Mouse (Mus musculus) stomach, embryonic 15.5 days (tissue): Measurements from ENCODE around the gene Psmd3. TPM values are rescaled to one million over a fixed set of nuclear protein-coding genes. Genes with fewer than 3 reads are reported as not detected.
"Not testable (repeated sequence)": the region's sequence is repeated elsewhere in the genome, so short reads cannot be mapped to it uniquely, and the experiment has no call there.

ENCODE experiments used
- ATAC-seq: fragments of 200-750 bp; cut with Nextera tagmentation; 2 replicates; pipeline ENCODE4 v1.8.0; 2017; ENCODE audit warnings: low read depth, moderate number of reproducible peaks, moderate TSS enrichment; ENCODE audit not compliant: insufficient read depth, low FRiP score
- H3K27ac ChIP-seq: fragments of 300-500 bp; sonication (generic); 2 replicates; pipeline ENCODE4 v1.5.1; 2015; ENCODE audit warnings: mild to moderate bottlenecking, inconsistent platforms
- H3K27me3 ChIP-seq: fragments of 300-500 bp; sonication (generic); replicated peaks from 2 replicates; pipeline ENCODE4 v1.6.1; 2015; ENCODE audit warnings: inconsistent platforms
- H3K36me3 ChIP-seq: fragments of 300-500 bp; sonication (generic); 2 replicates; pipeline ENCODE4 v1.6.1; 2015; ENCODE audit warnings: inconsistent platforms
- H3K4me1 ChIP-seq: fragments of 300-500 bp; sonication (generic); 2 replicates; pipeline ENCODE4 v1.6.1; 2015; ENCODE audit warnings: inconsistent platforms
- H3K4me2 ChIP-seq: fragments of 300-500 bp; sonication (generic); 2 replicates; pipeline ENCODE4 v1.6.1; 2015; ENCODE audit warnings: mild to moderate bottlenecking, inconsistent platforms
- H3K4me3 ChIP-seq: fragments of 300-500 bp; sonication (generic); replicated peaks from 2 replicates; pipeline ENCODE4 v1.5.1; 2015; ENCODE audit warnings: inconsistent platforms
- H3K9ac ChIP-seq: fragments of 300-500 bp; sonication (generic); 2 replicates; pipeline ENCODE4 v1.6.1; 2015; ENCODE audit warnings: inconsistent platforms
- H3K9me3 ChIP-seq: fragments of 300-500 bp; sonication (generic); 2 replicates; pipeline ENCODE4 v1.6.1; 2016; ENCODE audit warnings: inconsistent platforms
- WGBS: fragments of 180-500 bp; shearing (Covaris S2); methylation state at CpG from one replicate; pipeline ENCODE4 v1.1.7; 2015; 5-methylcytosine and 5-hydroxymethylcytosine counted together
- polyA plus RNA-seq: library from polyadenylated mRNA; unstranded; fragments of >200 nt; fragmentation: Nextera tagmentation; extraction: Ambion mirVana; gene quantifications from 2 replicates; pipeline ENCODE4 v1.2.1, GENCODE M21; 2015

Gene Psmd3
- polyA plus RNA-seq, 1 experiment from 2014 or later: 180 TPM

GRCm38 (mm10) chr11:98671284-98671815, 11.0 kb upstream of the Psmd3 start:
- H3K27me3 ChIP-seq: 0 out of 2 replicates have a peak, but pooled peaks cover 7% of the 10 kb centered on the region
- no peaks in the 10 kb centered on the region for H3K36me3 ChIP-seq
- no peak overlapping the region for H3K27ac ChIP-seq
- H3K4me3 ChIP-seq: no peak overlapping the region
- H3K4me2 ChIP-seq: no peak overlapping the region
- no peak for ATAC-seq
- H3K9me3 ChIP-seq: no peaks in the 10 kb centered on the region
- no peak overlapping the region for H3K9ac ChIP-seq
- H3K4me1 ChIP-seq: no peaks in the 10 kb centered on the region
- WGBS: 62% methylated on average over 3 of the region's 3 CpGs

GRCm38 (mm10) chr11:98671857-98672256, 10.5 kb upstream of the Psmd3 start:
- Histone ChIP-seq H3K27me3 (0 out of 2 replicates have a peak, but pooled peaks cover 7% of the 10 kb centered on the region), H3K27ac (no peak overlapping the region), H3K9me3 (no peaks in the 10 kb centered on the region), H3K4me3 (no peak overlapping the region), H3K9ac (no peak overlapping the region), H3K4me1 (no peaks in the 10 kb centered on the region), H3K4me2 (no peak overlapping the region), H3K36me3 (no peaks in the 10 kb centered on the region)
- no peak for ATAC-seq
- WGBS: 50% methylated on average over 5 of the region's 5 CpGs

DNA sequence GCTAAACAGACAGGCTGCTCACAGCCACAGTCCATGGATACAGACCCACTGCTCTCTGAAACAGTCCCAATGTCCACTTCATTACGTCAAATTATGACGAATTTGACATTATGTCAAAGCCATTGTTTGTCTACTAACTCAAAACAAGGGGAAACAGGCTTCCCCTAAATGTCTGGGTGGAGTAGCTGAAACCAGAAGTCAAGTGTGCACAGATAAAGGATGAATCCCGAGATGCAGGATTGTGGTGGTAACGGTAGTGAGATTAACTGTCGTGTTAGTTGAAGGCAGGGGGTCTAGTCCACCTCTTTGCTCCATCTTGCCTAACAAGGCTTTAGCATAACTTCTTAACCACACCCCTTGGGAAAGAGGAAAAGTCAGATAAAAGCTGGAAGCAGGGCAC, 9.9 kb upstream of the Psmd3 start:
- H3K27ac ChIP-seq: no peak overlapping the region
- H3K9ac ChIP-seq: no peak overlapping the region
- H3K36me3 ChIP-seq: no peaks in the 10 kb centered on the region
- no peak for ATAC-seq
- no peak overlapping the region for H3K4me2 ChIP-seq
- H3K4me1 ChIP-seq: no peaks in the 10 kb centered on the region
- 0 out of 2 replicates have a peak, but pooled peaks cover 6% of the 10 kb centered on the region for H3K27me3 ChIP-seq
- H3K4me3 ChIP-seq: no peak overlapping the region
- no peaks in the 10 kb centered on the region for H3K9me3 ChIP-seq
- 70% methylated on average over 5 of the region's 5 CpGs for WGBS

DNA sequence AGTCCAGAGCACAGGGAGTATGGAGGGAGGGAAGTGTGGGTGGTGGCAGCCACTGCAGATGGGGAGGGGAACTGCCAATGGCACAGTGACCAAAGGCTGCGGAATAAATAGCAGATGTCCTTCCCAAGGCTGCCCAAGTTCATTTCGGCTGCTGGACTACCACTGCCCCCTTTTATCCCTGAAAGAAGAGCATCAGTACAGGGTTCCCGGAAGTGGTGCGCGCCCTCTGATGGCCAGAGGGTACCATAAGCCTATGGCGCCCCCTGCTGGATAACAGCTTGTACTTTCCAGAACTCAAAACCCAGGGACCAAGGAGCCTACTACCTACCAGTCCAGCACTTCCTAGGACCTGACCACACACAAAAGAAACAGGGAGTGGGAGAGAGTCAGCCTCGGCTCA, 9.2 kb upstream of the Psmd3 start:
- 4% methylated on average over 6 of the region's 7 CpGs for WGBS
- not testable (repeated sequence) for H3K27me3 ChIP-seq, H3K4me3 ChIP-seq, H3K27ac ChIP-seq, H3K9ac ChIP-seq, H3K9me3 ChIP-seq, H3K36me3 ChIP-seq, H3K4me1 ChIP-seq
- ATAC-seq: peak; percentile 67; the same call in 1 of the 2 replicates
- peak overlapping the region; percentile 26; the same call in 1 of the 2 replicates for H3K4me2 ChIP-seq

- Histone ChIP-seq H3K9ac (no peak overlapping the region), H3K36me3 (no peaks in the 10 kb centered on the region), H3K4me3 (no peak overlapping the region), H3K27ac (no peak overlapping the region), H3K27me3 (no peaks in the 10 kb centered on the region), H3K4me2 (no peak overlapping the region), H3K9me3 (no peaks in the 10 kb centered on the region), H3K4me1 (no peaks in the 10 kb centered on the region)
- WGBS: 33% methylated on average over 7 of the region's 7 CpGs
- no peak for ATAC-seq
These were observed 6.5 kb upstream of the Psmd3 start for GRCm38 (mm10) chr11:98675829-98676363.

GRCm38 (mm10) chr11:98680023-98680422, 2.3 kb upstream of the Psmd3 start:
- WGBS: 93% methylated on average over 1 of the region's 1 CpGs
- no peaks in the 10 kb centered on the region for H3K9me3 ChIP-seq
- H3K9ac ChIP-seq: no peak overlapping the region
- H3K27me3 ChIP-seq: no peaks in the 10 kb centered on the region
- H3K4me3 ChIP-seq: no peak overlapping the region
- H3K27ac ChIP-seq: no peak overlapping the region
- no peaks in the 10 kb centered on the region for H3K36me3 ChIP-seq
- no peak overlapping the region for H3K4me2 ChIP-seq
- ATAC-seq: no peak
- peaks cover 9% of the 10 kb centered on the region for H3K4me1 ChIP-seq

- H3K4me3 ChIP-seq, H3K4me1 ChIP-seq, H3K27me3 ChIP-seq, H3K4me2 ChIP-seq, H3K9ac ChIP-seq, H3K9me3 ChIP-seq, H3K36me3 ChIP-seq, H3K27ac ChIP-seq, ATAC-seq: not testable (repeated sequence)
- 83% methylated on average over 4 of the region's 4 CpGs for WGBS
These were observed 1.8 kb upstream of the Psmd3 start for GRCm38 (mm10) chr11:98680595-98680994.

GRCm38 (mm10) chr11:98681186-98681585, 1.2 kb upstream of the Psmd3 start:
- Histone ChIP-seq H3K27ac (no peak overlapping the region), H3K4me2 (no peak overlapping the region), H3K27me3 (no peaks in the 10 kb centered on the region), H3K9me3 (no peaks in the 10 kb centered on the region), H3K36me3 (peaks cover 6% of the 10 kb centered on the region), H3K4me3 (no peak overlapping the region), H3K4me1 (peaks cover 12% of the 10 kb centered on the region), H3K9ac (no peak overlapping the region)
- WGBS: 85% methylated on average over 4 of the region's 4 CpGs
- ATAC-seq: no peak

DNA sequence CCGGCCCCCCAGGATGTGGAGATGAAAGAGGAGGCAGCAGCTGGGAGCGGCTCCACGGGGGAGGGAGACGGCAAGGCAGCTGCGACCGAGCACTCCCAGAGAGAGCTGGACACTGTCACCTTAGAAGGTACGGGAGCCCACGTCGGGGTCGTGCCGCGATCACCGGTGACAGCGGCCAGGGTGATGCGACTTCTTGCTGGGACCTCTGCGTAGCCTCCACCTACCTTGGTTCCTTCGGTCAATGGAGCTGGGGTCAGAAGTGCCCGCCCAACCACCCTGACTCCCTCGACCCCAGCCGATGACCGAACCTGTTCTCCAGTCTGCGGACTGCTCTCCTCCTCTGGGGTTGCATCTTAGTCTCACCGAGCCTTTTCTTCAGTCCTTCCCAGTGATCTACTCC, 457 bp downstream of the Psmd3 start:
- 0 out of 2 replicates have a peak, but pooled peaks have one; percentile 2 for ATAC-seq
- peaks cover 21% of the 10 kb centered on the region for H3K36me3 ChIP-seq
- WGBS: under 1% methylated on average over 23 of the region's 23 CpGs
- peak overlapping the region; percentile 100 for H3K9ac ChIP-seq
- H3K4me1 ChIP-seq: peaks cover 12% of the 10 kb centered on the region
- peak overlapping the region; percentile 72 for H3K4me2 ChIP-seq
- H3K9me3 ChIP-seq: no peaks in the 10 kb centered on the region
- H3K27me3 ChIP-seq: no peaks in the 10 kb centered on the region
- peak overlapping the region; percentile 79 for H3K27ac ChIP-seq
- H3K4me3 ChIP-seq: peak overlapping the region; percentile 98

DNA sequence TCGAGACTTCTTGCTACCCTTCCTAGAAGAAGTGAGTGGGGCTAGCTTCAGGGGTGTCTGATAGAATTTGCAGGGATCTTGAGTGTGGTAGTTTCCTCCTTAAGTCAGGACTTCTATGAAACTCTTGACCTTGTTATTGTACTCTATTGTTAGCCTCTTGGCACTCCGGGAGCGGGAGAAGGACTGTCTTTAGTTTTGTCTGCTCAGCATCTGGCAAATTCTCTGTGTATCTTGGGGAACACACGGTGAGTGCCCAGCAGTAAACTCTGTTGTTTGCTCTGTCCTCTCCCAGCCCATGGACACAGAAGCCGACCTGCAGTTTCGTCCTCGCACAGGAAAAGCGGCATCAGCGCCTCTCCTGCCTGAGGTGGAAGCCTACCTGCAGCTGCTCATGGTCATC, 3.3 kb downstream of the Psmd3 start:
- Histone ChIP-seq H3K36me3 (peaks cover 42% of the 10 kb centered on the region), H3K4me2 (no peak overlapping the region), H3K9me3 (no peaks in the 10 kb centered on the region), H3K27ac (no peak overlapping the region), H3K4me3 (no peak overlapping the region), H3K4me1 (peaks cover 12% of the 10 kb centered on the region), H3K27me3 (no peaks in the 10 kb centered on the region), H3K9ac (no peak overlapping the region)
- 90% methylated on average over 9 of the region's 9 CpGs for WGBS
- ATAC-seq: no peak

DNA sequence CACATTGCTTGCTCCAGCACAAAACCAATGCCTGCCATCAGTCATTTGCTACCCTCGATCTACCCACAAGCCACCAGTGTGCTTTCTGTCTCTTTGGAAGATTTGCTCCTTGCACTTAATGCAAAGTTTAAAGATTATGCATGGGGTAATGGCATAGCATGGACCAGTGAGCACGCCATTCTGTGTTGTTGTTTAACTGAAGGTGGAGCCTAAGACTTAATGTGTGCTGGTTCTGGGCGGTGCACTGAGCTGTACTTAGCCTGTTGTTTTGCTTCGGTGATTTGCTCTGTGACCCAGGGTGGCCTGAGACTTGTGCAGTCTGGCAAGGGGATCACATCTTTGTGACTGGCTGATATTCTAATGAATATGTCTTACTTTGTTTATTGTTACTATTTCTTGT, 4.6 kb downstream of the Psmd3 start:
- Histone ChIP-seq H3K9ac (no peak overlapping the region), H3K36me3 (peaks cover 55% of the 10 kb centered on the region), H3K27me3 (no peaks in the 10 kb centered on the region), H3K4me1 (peaks cover 8% of the 10 kb centered on the region), H3K4me3 (no peak overlapping the region), H3K9me3 (no peaks in the 10 kb centered on the region), H3K4me2 (no peak overlapping the region), H3K27ac (no peak overlapping the region)
- 74% methylated on average over 4 of the region's 4 CpGs for WGBS
- no peak for ATAC-seq

- Histone ChIP-seq H3K36me3 (peaks cover 65% of the 10 kb centered on the region), H3K4me2 (no peak overlapping the region), H3K27me3 (no peaks in the 10 kb centered on the region), H3K4me3 (no peak overlapping the region), H3K27ac (no peak overlapping the region), H3K4me1 (peaks cover 8% of the 10 kb centered on the region), H3K9me3 (no peaks in the 10 kb centered on the region), H3K9ac (no peak overlapping the region)
- peak; percentile 27; the same call in 1 of the 2 replicates for ATAC-seq
- WGBS: 72% methylated on average over 8 of the region's 8 CpGs
These were observed 5.7 kb downstream of the Psmd3 start for GRCm38 (mm10) chr11:98688009-98688408.

DNA sequence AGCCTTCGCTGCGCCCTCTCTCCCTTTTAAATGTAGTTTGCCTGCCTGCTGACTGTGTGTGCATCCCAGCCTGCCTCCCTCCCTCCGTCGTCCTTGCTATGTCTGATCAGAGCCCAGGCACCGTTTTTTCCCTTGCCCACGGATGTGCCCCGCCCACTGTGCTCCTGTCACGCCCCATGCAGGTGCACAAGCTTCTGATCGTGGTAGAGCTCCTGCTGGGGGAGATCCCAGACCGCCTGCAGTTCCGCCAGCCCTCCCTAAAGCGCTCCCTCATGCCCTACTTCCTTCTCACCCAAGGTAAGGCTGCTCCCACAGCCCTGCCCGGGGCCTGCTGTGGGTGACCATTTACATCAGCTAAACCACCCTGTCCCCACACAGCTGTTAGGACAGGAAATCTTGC, 10.8 kb downstream of the Psmd3 start:
- 0 out of 2 replicates have a peak, but pooled peaks have one; percentile 15 for ATAC-seq
- no peaks in the 10 kb centered on the region for H3K4me1 ChIP-seq
- H3K36me3 ChIP-seq: peaks cover 69% of the 10 kb centered on the region
- no peaks in the 10 kb centered on the region for H3K27me3 ChIP-seq
- no peak overlapping the region for H3K4me2 ChIP-seq
- no peak overlapping the region for H3K4me3 ChIP-seq
- H3K27ac ChIP-seq: no peak overlapping the region
- H3K9me3 ChIP-seq: no peaks in the 10 kb centered on the region
- H3K9ac ChIP-seq: no peak overlapping the region
- WGBS: 68% methylated on average over 13 of the region's 13 CpGs
